Mouse (Mus musculus) thymus, postnatal 10 days (tissue): ENCODE measurements at regions not wholly inside any gene's neighbourhood (a gene's known extent, or its start where the extent isn't known, plus 50 kb on each side); places are given as distances from the start of the nearest gene placed in this dataset.

Source experiments
- DNase-seq, 2 experiments: peaks; one replicate each; pipeline ENCODE4 v3.0.0; 2021; ENCODE audit warnings: low spot score in 2 of 2

DNA sequence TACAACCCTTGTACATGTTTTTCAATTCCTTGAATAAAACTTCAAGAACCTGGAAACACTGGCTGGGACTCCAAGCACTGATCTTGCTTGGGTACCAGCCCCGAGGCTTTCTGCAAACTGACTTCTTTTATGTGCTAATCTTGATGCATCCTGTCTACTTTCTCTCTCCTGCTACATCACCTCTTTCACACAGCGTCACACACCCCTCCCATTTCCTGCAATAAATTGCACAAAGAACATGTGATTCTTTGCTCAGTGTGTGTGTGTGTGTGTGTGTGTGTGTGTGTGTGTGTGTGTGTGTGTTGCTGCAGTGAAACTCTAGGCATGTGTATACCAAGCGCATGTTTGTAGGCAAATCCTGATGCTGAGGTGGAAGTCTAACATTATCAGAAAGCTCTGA is 487.7 kb upstream of the Hs6st1 start:
- peak; percentile 44 to 45 for DNase-seq

DNA sequence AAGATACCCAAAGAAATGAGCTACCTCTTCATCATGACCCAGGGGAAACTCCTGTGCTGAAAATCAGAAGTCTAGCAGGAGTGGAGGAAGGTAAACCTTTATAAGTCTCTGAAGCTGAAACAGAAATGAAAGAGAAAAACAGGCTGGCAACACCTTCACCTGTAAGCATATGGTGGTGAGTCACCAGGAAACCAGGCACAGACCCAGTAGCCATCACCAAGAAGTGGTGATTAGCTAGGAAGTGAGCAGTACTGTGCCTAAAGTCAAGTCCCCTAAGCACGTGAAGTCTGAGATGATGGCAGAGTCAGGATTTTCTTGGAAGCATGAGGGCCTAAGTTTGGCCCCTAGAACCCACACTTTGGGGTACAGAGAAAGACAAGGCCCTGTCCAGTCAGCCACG is 480.3 kb upstream of the Hs6st1 start:
- no peak for DNase-seq

DNA sequence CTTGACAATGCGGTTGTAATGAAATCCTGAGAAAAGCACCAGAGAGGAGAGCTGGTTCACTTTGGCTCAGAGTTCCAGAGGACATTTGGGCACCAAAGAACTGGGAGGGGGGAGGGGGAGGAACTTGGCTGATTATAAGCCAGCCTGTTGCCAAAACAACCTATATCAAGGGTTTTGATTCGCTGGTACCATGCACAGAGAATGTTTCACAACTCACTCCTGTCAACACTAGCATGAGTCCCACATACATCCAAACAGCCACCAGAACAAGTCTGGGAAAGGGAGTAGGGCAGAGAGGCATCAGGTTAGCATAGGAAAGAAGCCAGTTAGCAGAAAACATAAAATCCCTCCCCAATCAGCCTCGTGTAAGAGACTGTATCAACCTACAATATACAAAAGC is 479.3 kb upstream of the Hs6st1 start:
- no peak for DNase-seq

GRCm38 (mm10) chr1:35600847-35601246 is 467.4 kb upstream of the Hs6st1 start:
- DNase-seq: no peak

GRCm38 (mm10) chr1:35615131-35615530 is 453.1 kb upstream of the Hs6st1 start:
- peak; percentile 75 to 81 for DNase-seq

DNA sequence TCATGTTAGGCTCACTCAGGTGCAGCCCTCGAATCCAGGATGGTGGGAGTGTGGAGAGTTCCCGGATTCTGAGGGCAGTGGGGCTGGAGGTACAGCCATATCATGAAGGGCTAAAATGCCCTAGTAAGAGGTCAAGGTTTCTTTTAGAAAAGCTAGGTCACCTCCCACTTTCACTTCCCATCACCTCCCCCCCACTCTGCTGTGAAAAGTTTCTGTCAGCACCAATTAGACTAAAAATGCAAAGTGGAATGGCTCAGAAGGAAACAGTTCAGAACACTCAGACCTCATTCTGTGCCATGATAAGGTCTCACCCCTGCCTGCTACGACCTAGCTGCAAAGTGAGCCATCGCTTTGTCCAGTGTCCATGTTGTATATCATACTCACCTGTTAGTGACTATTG is 448.7 kb upstream of the Hs6st1 start:
- no peak for DNase-seq

DNA sequence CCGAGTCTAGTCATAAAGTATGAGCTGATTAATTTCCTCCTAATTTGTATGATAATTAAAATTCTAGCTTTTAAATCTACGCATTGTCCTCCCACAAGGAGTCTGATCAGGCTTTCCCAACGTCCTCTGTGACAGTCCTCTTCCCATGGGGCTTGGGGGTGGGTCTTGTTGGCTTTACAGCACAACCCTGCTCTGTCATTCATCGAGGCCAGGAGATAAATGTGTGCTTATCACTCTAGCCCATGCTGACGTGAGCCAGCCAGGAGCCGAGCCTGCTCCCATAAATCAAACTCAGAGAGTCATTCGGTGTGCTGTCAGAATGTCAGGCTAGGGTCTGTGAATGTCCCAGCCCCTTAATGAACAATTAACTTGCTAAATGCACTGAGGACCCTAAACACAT is 425.6 kb upstream of the Hs6st1 start:
- no peak for DNase-seq

DNA sequence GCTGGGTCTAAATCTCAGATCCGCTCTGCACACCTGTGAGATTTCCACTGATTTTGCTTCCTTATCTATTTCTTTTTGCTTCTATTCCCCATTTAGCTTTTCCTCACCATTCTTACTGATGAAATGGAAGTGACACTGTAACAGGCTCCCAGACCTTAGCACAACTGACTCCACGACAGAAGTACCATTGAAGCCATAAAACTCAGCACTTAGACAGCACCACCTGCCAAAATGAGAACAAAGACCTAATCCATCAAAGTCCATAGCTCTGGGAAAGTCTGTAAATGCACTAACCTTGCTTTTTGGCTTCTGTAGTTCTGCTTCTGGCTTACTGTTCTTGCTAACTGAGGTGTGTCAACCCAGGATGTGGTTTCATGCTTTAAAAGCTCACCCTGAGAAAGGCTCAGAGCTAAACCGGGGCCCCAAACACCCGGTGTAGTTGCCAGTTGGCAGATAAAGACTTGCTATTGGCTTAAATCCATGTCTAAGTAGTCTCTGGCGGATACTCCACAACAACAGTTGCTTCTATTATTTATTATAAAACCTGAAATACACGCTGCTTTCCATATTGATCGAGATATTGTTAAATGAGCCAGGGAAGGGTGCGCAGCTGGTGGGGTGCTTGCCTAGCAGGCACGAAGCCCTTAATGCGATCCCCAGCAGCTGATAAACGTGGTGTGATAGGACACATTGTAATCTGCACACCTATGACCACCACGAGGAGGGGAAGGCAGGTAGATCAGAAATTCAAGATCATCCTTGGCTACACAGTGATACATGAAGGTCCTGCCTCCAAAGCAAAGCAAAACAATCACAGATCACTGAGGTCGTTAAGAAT is 414.9 kb upstream of the Hs6st1 start:
- peak; percentile 78 to 79 for DNase-seq

GRCm38 (mm10) chr1:35663006-35663405 is 405.2 kb upstream of the Hs6st1 start:
- no peak for DNase-seq

- DNase-seq: no peak
These were observed 394.7 kb upstream of the Hs6st1 start for GRCm38 (mm10) chr1:35673524-35673923.

GRCm38 (mm10) chr1:35673992-35674391 is 394.2 kb upstream of the Hs6st1 start:
- DNase-seq: no peak

GRCm38 (mm10) chr1:35682511-35682949 is 385.7 kb upstream of the Hs6st1 start:
- no peak for DNase-seq

DNA sequence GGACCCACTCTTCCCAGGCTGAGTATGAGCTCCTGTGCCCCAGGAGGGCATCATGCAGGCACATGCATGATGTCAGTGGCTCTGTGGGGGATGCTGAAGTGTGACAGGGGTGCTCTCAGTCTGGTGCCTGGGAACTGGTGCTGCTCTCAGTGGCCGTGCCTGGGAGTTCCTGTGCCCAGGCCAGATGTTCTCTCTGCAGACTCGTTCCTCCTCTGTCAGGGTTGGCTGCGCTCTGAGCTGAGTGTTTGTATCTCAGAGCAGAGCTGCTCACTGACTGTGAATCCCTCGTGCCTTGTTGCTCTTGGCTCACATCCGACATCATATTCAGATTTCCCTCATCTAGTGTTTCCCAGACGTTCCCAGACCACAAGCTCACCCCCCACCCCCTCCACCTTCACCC is 382.5 kb upstream of the Hs6st1 start:
- DNase-seq: peak; percentile 12 to 35

DNA sequence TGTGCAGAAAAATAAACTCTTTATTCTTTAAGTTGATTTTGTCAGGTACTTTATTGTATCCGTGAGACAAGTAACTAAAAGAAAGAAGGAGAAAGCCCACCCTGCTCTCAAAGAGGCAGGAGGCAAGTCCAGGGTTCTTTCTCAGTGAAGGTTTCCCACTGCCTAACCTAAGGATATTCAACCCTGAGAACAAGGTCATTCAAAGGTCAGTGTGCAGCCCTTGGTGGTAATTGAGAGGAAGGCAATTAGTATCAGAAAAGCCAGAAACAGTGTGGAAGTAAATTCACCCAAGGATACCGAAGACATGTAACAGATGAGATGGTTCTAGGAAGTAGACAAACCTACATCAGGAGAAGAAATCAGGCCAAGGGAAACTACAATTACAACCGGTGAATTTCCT is 373.9 kb upstream of the Hs6st1 start:
- DNase-seq: no peak

DNA sequence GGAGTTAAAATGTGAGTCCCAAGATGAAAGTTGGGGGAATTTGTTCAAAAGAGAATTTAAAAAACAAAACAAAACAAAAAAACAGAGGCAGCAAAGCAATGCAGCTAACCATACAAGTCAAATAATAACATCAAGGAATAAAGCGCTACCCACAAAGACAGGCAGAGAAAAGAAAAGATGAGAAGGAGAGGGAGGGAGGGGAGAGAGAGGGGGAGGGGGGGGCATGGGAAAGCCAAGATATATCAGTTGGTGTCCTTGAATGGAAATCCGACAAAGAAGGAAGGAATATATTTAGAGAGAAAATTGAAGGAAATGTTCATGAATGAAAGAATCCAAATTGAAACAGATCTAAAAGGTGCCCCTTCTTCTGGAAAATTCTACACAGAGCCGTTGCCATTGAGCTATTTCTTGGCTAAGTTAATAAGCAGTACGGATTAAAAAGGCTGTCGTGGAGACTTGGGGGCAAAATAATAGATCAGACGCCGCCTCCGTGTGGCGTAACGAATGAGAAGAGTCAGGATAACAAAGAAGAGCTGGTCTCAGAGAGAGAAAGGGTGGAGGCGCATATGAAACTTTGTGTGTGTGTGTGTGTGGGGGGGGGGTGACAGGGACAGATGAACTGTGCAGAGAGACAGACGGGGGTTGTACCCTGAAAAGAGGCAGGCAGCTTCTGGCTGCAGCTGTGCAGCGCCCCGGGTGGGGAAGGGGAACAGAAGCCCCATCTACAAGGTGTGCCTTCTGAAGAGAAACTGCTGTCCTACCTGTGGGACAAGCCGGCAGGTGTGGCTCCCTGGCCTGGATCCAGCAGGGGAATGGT is 373.2 kb upstream of the Hs6st1 start:
- peak in 1 of 2 experiments; percentile 19 for DNase-seq

DNA sequence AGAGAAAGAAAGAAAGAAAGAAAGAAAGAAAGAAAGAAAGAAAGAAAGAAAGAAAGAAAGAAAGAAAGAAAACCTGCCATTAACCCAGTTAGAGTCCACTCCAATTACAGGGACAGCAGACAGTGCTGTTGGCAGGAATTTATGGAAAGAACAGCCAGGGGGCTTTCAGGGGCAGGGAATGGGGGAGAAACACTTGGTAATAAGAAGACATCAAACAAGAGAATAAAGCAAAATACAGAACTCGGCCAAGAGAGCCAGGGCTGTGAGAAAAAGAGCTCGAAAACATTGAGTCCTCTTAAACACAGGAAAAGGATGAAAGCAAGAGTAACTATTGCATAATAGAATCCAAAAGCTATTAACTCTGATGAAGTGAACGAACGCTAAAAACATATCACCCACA is 371.0 kb upstream of the Hs6st1 start:
- no peak for DNase-seq

- DNase-seq: no peak
These were observed 370.2 kb upstream of the Hs6st1 start for GRCm38 (mm10) chr1:35697834-35698500.

- DNase-seq: no peak
These were observed 365.6 kb upstream of the Hs6st1 start for GRCm38 (mm10) chr1:35702585-35702984.

- no peak for DNase-seq
These were observed 361.9 kb upstream of the Hs6st1 start for GRCm38 (mm10) chr1:35706336-35706735.

- no peak for DNase-seq
These were observed 359.9 kb upstream of the Hs6st1 start for GRCm38 (mm10) chr1:35708176-35708788.

- no peak for DNase-seq
These were observed 359.0 kb upstream of the Hs6st1 start for GRCm38 (mm10) chr1:35709214-35709613.

DNA sequence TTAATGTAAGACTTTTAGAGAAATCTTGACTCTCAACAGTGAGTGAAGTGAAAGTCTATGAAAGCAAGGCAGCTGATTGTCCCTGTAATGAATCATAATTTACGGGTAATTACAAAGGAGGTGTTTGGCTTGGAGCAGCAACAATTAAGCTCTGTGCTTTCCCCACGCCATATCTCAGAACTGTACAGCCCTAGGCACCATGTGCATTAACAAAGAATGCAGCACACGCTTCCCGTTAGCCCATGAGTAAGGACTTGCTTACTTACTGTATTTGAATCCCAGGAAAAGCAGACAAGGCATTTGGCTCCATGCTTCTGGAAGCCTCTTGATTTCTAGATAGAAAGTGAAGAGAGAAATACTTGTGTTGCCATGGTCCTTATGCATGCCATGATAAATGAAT is 354.2 kb upstream of the Hs6st1 start:
- DNase-seq: no peak
